26 mouse cellular contexts compared by ENCODE assay signal in genomic region chr5:119208077-119208476, GRCm38 (mm10).
A peak's percentile ranks its signal among the peaks of the same experiment; 100 is the strongest.
DNase-seq lines count a peak whose midpoint lies in the region; ATAC-seq lines count a peak whose summit lies in the region.
"Had no signal": no experiment of that assay in that cellular context is flagged by ENCODE, and none has a peak within 500 bp of the region (broad histone marks: within the 10 kb centered on the region; RNA-seq: fewer than 3 reads in every experiment).

No protein-coding gene starts in this region.

- no peak overlapping the region for H3K27ac ChIP-seq in kidney, embryonic 14.5 days (ENCODE audit: low read depth, low read length)
- H3K27ac ChIP-seq in brown adipose tissue, adult 24 weeks (replicated peaks; ENCODE audit: low read depth, low read length), result peak overlapping the region; percentile 68
- H3K27ac ChIP-seq: embryonic facial prominence, embryonic 12.5 days; forebrain, embryonic 10.5 days; forebrain, embryonic 15.5 days; heart, embryonic 15.5 days; hindbrain, embryonic 14.5 days; layer of hippocampus, adult 2 months; left cerebral cortex, adult 2 months; limb, embryonic 12.5 days; liver, embryonic 15.5 days; midbrain, embryonic 12.5 days had no signal

- H3K4me3 ChIP-seq in kidney, embryonic 14.5 days (ENCODE audit: low read length), result no peak overlapping the region
- no peak overlapping the region for H3K4me3 ChIP-seq in brown adipose tissue, adult 24 weeks (ENCODE audit: insufficient read depth, low read depth, low read length)
- H3K4me3 ChIP-seq: embryonic facial prominence, embryonic 12.5 days; forebrain, embryonic 10.5 days; forebrain, embryonic 15.5 days; heart, embryonic 15.5 days; layer of hippocampus, adult 2 months; left cerebral cortex, adult 2 months; limb, embryonic 12.5 days; liver, embryonic 15.5 days; midbrain, embryonic 12.5 days had no signal

- whole genome bisulfite sequencing in kidney, embryonic 14.5 days, result 33% methylated on average over 13 of the region's 13 CpGs

- H3K4me1 ChIP-seq in kidney, embryonic 14.5 days (ENCODE audit: control insufficient read depth, insufficient read depth, low read length), result peaks cover 6% of the 10 kb centered on the region; the same call in 1 of the 2 replicates
- no peaks in the 10 kb centered on the region for H3K4me1 ChIP-seq in brown adipose tissue, adult 24 weeks (ENCODE audit: control insufficient read depth, insufficient read depth, insufficient read length, low read length)
- H3K4me1 ChIP-seq: embryonic facial prominence, embryonic 12.5 days; forebrain, embryonic 10.5 days; forebrain, embryonic 15.5 days; limb, embryonic 12.5 days; liver, embryonic 15.5 days; midbrain, embryonic 12.5 days had no signal

- H3K9me3 ChIP-seq in kidney, embryonic 14.5 days (ENCODE audit: control insufficient read depth, low read length), result peaks cover 6% of the 10 kb centered on the region
- H3K9me3 ChIP-seq: forebrain, embryonic 15.5 days; heart, embryonic 15.5 days; liver, embryonic 15.5 days had no signal

- DNase-seq in heart, adult 8-10 months (ENCODE audit: low spot score), result peak; percentile 28
- DNase-seq in heart, postnatal 4 days, result no peak
- DNase-seq in kidney, postnatal 10 days, result peak; percentile 22
- DNase-seq in kidney, postnatal 4 days, result peak; percentile 23 to 36
- DNase-seq in adrenal gland, postnatal 10 days, result no peak
- DNase-seq: adrenal gland, adult 8-10 months; cerebellum, adult 11-12 months; cerebellum, adult 9-11 months; embryo, embryonic 11 days; gastrocnemius, postnatal 14 days; lung, embryonic 14.5 days; thymus, postnatal 4 days had no signal

- H3K9ac ChIP-seq in kidney, embryonic 14.5 days (ENCODE audit: low read depth, low read length), result no peak overlapping the region
- H3K9ac ChIP-seq: embryonic facial prominence, embryonic 12.5 days; forebrain, embryonic 15.5 days; heart, embryonic 15.5 days; hindbrain, embryonic 14.5 days; limb, embryonic 12.5 days; liver, embryonic 15.5 days; lung, embryonic 14.5 days; midbrain, embryonic 12.5 days had no signal

- H3K36me3 ChIP-seq in kidney, embryonic 14.5 days (ENCODE audit: control insufficient read depth, insufficient read depth, low read length), result no peaks in the 10 kb centered on the region
- H3K36me3 ChIP-seq: embryonic facial prominence, embryonic 12.5 days; forebrain, embryonic 10.5 days; forebrain, embryonic 15.5 days; heart, embryonic 15.5 days; limb, embryonic 12.5 days; liver, embryonic 15.5 days; midbrain, embryonic 12.5 days had no signal

- H3K27me3 ChIP-seq in kidney, embryonic 14.5 days (ENCODE audit: control insufficient read depth, insufficient read depth, low read length), result no peaks in the 10 kb centered on the region
- H3K27me3 ChIP-seq: CH12.LX; forebrain, embryonic 15.5 days; heart, embryonic 15.5 days; liver, embryonic 15.5 days; midbrain, embryonic 12.5 days had no signal

- no peak; the same call in 1 of the 2 replicates for ATAC-seq in kidney, embryonic 14.5 days (ENCODE audit: low FRiP score, low TSS enrichment)
- ATAC-seq: forebrain, embryonic 15.5 days; intestine, postnatal 0 days had no signal

- H3K4me2 ChIP-seq in kidney, embryonic 14.5 days (replicated peaks; ENCODE audit: low read depth, low read length), result no peak overlapping the region
- H3K4me2 ChIP-seq: embryonic facial prominence, embryonic 12.5 days; forebrain, embryonic 15.5 days; heart, embryonic 15.5 days; hindbrain, embryonic 14.5 days; limb, embryonic 12.5 days; liver, embryonic 15.5 days; lung, embryonic 14.5 days; midbrain, embryonic 12.5 days had no signal

Comparison
In these comparisons a context has a peak if more than half of its experiments do, and no peak if none do; other contexts are left out.
1. DNase-seq: peak in heart, adult 8-10 months (single experiment), kidney, postnatal 10 days (single experiment) and kidney, postnatal 4 days (2 of 2); none in heart, postnatal 4 days (single experiment) and adrenal gland, postnatal 10 days (single experiment).